Mouse (Mus musculus): ENCODE results near the gene Lbhd2.

GRCm38 (mm10) chr12:111448931-111449705 lies 42.5 kb downstream of the Lbhd2 start:
- no peak for TF ChIP-seq CTCF (IDR thresholded peaks at IDR 0.05; ENCODE audit: control insufficient read depth, insufficient read depth, insufficient replicate concordance, low read depth, low read length)
- no peak for TF ChIP-seq POLR2A (IDR thresholded peaks at IDR 0.05; ENCODE audit: control insufficient read depth, low read depth, low read length)
